Mouse (Mus musculus) ES-E14 (cell line): ENCODE measurements around the gene Smoc1. TPM values are rescaled to one million over a fixed set of nuclear protein-coding genes. Genes with fewer than 3 reads are reported as not detected.
A peak's percentile ranks its signal among the peaks of the same experiment; 100 is the strongest.

Source experiments
- DNase-seq: peaks from one replicate; pipeline ENCODE4 v3.0.0-alpha.2; 2013; ENCODE audit warnings: low read depth, low spot score
- H3K27ac ChIP-seq: 2 replicates; pipeline ENCODE4 v1.5.1; 2012; ENCODE audit warnings: low read depth, mild to moderate bottlenecking, low read length, moderate library complexity, mixed read lengths; ENCODE audit not compliant: poor library complexity, insufficient read depth, severe bottlenecking
- H3K36me3 ChIP-seq: 2 replicates; pipeline ENCODE4 v1.6.1; 2012; ENCODE audit warnings: mild to moderate bottlenecking, low read length, moderate library complexity, mixed read lengths; ENCODE audit not compliant: control insufficient read depth, poor library complexity, insufficient read depth, severe bottlenecking
- H3K4me1 ChIP-seq, 2 experiments: fragments of 150-350 bp in 1 of 2; sonication (generic) in 1 of 2; 2 replicates each; pipeline ENCODE4 v1.6.1; 2012; ENCODE audit warnings: low read length in 2 of 2, mild to moderate bottlenecking in 1 of 2, mixed read lengths in 1 of 2; ENCODE audit not compliant: control insufficient read depth in 2 of 2, insufficient read depth in 2 of 2, poor library complexity in 1 of 2
- H3K4me3 ChIP-seq, 2 experiments: fragments of 150-350 bp in 1 of 2; sonication (generic) in 1 of 2; 2 replicates each; pipeline ENCODE4 v1.5.1; 2012; ENCODE audit warnings: low read length in 2 of 2, low read depth in 1 of 2, mild to moderate bottlenecking in 1 of 2, mixed read lengths in 1 of 2; ENCODE audit not compliant: insufficient read depth in 1 of 2, poor library complexity in 1 of 2, severe bottlenecking in 1 of 2
- H3K9ac ChIP-seq: 2 replicates; pipeline ENCODE4 v1.6.1; 2012; ENCODE audit warnings: low read depth, mild to moderate bottlenecking, low read length, mixed read lengths; ENCODE audit not compliant: poor library complexity, insufficient read depth, severe bottlenecking
- H3K9me3 ChIP-seq: fragments of 150-350 bp; sonication (generic); 2 replicates; pipeline ENCODE4 v1.6.1; 2012; ENCODE audit warnings: low read depth, mild to moderate bottlenecking, low read length; ENCODE audit not compliant: control insufficient read depth, insufficient read depth
- CHD2 ChIP-seq: IDR thresholded peaks from 2 replicates; pipeline ENCODE4 v1.6.1; 2014; ENCODE audit warnings: mild to moderate bottlenecking, low read depth, low read length, inconsistent platforms
- HCFC1 ChIP-seq: IDR thresholded peaks from 2 replicates; pipeline ENCODE4 v1.6.1; 2012; ENCODE audit warnings: low read length, inconsistent platforms, borderline replicate concordance; ENCODE audit not compliant: insufficient read depth
- MAFK ChIP-seq: IDR thresholded peaks from 2 replicates; pipeline ENCODE4 v1.6.1; 2014; ENCODE audit warnings: mild to moderate bottlenecking, low read depth, low read length, inconsistent platforms; ENCODE audit not compliant: insufficient read depth
- ZC3H11A ChIP-seq: IDR thresholded peaks from 2 replicates; pipeline ENCODE4 v1.6.1; 2012; ENCODE audit warnings: low read depth, mild to moderate bottlenecking, inconsistent platforms, low read length, borderline replicate concordance
- ZNF384 ChIP-seq: IDR thresholded peaks from 2 replicates; pipeline ENCODE4 v1.6.1; 2012; ENCODE audit warnings: low read depth, low read length, inconsistent platforms
- in situ Hi-C, 2 experiments: fragments of 600-800 bp; cut with MboI; formaldehyde crosslinking; loops; one replicate each; pipeline ENCODE4 v1.15.1; 2025; ENCODE audit warnings: low sequenced_read_pairs in 2 of 2, inconsistent platforms in 1 of 2; ENCODE audit not compliant: unreplicated experiment in 2 of 2
- total RNA-seq: library from RNA; depleted of rRNA; stranded (reverse); fragments of 300-350 nt; gene quantifications from 2 replicates; pipeline ENCODE4 v1.2.3, GENCODE M21; 2012

Gene Smoc1
- total RNA-seq, 1 experiment: 15.3 TPM

DNA sequence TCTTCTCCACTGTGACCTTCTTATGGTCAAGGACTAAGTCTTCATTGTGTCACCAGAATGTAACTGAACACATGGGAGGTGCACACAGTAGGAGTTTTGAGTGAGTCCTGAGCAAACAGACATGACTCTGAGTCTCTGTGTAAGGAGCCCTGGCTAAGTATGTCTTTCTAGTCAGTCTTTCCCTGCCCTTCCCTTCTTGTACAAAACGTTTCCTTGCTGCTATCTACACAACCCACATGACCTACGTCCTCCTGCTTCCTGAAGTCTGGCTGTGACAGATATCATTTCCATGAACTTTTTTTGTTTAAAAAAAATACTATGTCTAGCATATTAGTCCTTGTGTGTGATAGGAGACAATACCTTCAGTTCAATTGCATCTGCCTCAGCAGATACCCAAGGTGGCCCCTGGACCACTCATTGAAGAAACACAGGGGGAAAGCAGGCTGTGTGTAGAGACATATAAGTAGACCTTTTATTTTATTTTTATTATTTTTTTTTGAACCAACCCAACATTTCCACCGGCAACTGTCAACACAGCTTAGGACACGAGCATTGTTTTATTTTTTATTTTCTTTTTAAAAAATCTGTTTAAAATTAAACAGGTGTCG is 171.0 kb downstream of the Smoc1 start:
- in situ Hi-C loops: no loop called here

DNA sequence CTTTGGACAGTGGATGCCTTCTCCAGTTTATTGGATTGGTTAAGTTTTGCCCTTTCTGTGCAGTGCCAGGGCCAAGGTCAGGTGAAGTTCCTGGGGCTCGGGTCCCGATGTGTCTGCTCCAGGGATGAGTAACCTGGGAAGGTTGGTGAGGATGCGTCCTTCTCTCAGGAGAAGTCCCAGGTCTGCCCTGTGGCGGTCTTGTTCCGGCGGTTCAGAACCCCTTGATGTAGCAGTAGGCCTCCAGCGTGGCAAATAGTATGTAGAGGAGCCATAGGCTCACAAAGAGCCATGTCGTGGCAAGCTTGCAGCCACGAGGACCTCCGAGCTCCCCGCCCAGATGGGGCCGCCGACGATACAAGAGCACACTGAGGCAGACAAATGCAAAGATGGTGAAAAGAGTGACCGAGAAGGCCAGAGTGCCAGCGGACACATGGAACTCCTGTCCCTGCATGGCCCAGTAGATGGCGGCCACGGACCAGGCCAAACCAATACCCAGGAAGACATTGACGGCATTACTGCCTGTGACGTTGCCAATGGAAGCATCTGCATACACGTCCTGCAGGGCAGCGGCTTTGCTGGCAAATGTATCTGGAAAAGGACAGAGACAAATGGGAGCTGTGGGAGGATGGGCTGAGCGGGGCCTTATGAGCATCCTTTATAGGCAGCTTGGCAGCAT is 172.8 kb downstream of the Smoc1 start:
- H3K36me3 ChIP-seq: no peaks in the 10 kb centered on the region
- no peak overlapping the region for H3K9ac ChIP-seq
- no peak overlapping the region for H3K27ac ChIP-seq
- in situ Hi-C loops: no loop called here
- TF ChIP-seq HCFC1 (no peak), ZC3H11A (peak; percentile 52; the same call in 1 of the 2 replicates)
- peak; percentile 28 for DNase-seq
- H3K4me3 ChIP-seq: peak overlapping the region in 1 of 2 experiments; percentile 13; a peak in 1 of 4 replicates
- no peaks in the 10 kb centered on the region for H3K9me3 ChIP-seq
- no peaks in the 10 kb centered on the region for H3K4me1 ChIP-seq

More for the DNA sequence above, 171.0 kb downstream of the Smoc1 start:
- H3K27ac ChIP-seq: no peak overlapping the region
- H3K4me1 ChIP-seq: no peaks in the 10 kb centered on the region
- H3K4me3 ChIP-seq: no peak overlapping the region
- no peaks in the 10 kb centered on the region for H3K9me3 ChIP-seq
- no peak for DNase-seq
- no peak overlapping the region for H3K9ac ChIP-seq
- TF ChIP-seq ZNF384: no peak
- no peak for TF ChIP-seq MAFK
- TF ChIP-seq HCFC1: no peak
- TF ChIP-seq CHD2: no peak
- TF ChIP-seq ZC3H11A: no peak
- H3K36me3 ChIP-seq: no peaks in the 10 kb centered on the region

DNA sequence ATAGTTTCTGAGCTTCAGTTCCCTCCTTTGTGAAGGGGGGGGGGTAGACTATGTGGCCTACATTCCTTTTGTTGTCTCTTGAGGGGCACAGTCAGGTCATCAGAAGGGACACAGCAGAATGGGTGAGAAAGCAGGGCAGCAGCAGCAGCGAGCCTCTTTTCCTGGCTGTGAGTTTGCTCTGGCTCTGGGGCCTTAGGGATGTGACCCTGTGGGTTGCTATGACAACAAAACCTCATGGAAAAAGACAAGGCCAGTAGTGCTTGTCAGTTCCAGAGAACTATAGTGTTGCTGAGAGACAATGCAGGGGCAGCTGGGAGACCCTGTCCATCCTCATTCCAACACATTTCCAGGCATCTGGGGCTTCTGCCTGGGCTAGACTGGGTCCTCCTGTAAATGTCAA is 176.6 kb downstream of the Smoc1 start:
- Histone ChIP-seq H3K4me1 (no peaks in the 10 kb centered on the region), H3K4me3 (no peak overlapping the region), H3K36me3 (no peaks in the 10 kb centered on the region), H3K9ac (no peak overlapping the region), H3K27ac (no peak overlapping the region), H3K9me3 (no peaks in the 10 kb centered on the region)
- TF ChIP-seq CHD2 (no peak), MAFK (no peak), ZNF384 (no peak), HCFC1 (no peak), ZC3H11A (no peak)
- in situ Hi-C loops: no loop called here
- no peak for DNase-seq

DNA sequence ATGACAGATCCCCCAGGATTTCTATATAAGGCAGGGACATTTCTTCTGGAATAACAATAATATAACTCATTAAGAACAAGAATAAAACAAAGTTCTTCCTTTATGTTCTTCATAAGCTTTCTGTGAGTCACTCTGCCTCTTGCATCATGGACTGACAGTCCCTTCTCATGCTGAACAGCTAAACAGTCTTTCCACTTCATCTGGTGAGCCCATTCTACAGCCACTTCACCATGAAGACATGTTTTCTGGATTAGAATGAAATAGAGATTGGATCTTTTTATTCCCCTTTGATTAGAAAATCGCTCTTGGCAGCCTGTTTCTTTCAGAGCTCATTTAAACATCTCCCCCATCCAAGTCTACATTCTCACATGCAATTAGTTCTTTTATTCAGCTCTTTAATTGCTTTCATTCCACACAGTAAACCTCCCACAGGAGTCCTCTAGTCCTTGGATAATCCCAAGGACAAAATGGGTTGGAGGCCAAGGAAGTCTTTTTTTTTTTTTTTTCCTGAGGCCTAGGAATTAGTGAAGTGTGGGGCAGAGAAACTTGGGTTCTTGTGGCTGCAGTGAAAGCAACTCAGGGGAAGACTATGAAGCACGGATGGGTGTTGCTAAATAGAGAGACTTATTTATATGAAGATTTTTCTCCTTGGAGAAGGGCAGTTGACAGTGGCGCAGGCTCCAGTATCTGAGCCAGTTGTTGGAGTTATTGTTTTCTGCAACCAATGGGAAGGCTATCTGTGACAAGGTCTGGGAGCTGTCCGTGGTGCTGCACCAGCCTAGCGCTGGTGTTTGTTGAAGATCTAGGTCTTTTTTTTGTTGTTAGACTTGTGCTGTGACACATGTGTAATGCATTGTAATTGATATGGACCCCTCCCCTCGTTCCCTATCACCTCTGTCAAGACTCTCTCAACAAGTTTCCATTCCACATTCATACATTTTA is 179.3 kb downstream of the Smoc1 start:
- no peaks in the 10 kb centered on the region for H3K4me1 ChIP-seq
- in situ Hi-C loops: no loop called here
- no peak overlapping the region for H3K4me3 ChIP-seq
- DNase-seq: peak; percentile 66
- no peak overlapping the region for H3K27ac ChIP-seq
- H3K9me3 ChIP-seq: no peaks in the 10 kb centered on the region
- H3K36me3 ChIP-seq: no peaks in the 10 kb centered on the region
- H3K9ac ChIP-seq: no peak overlapping the region
- no peak for TF ChIP-seq ZNF384
- no peak for TF ChIP-seq ZC3H11A
- TF ChIP-seq CHD2: no peak
